Mouse (Mus musculus) lung, adult 2 months (tissue): Measurements from ENCODE around the gene Bak1.

Experiments
- CTCF ChIP-seq: fragments of 200-500 bp; IDR thresholded peaks from 2 replicates; pipeline ENCODE4 v1.5.1; 2011; ENCODE audit warnings: mild to moderate bottlenecking, low read length, control low read depth; ENCODE audit not compliant: insufficient read depth
- POLR2A ChIP-seq: fragments of 200-500 bp; IDR thresholded peaks from 2 replicates; pipeline ENCODE4 v1.6.1; 2011; ENCODE audit warnings: low read depth, mild to moderate bottlenecking, control low read depth, low read length, borderline replicate concordance; ENCODE audit errors: extremely low read depth

- TF ChIP-seq POLR2A = no peak
- TF ChIP-seq CTCF = no peak
Measured at GRCm38 (mm10) chr17:27017564-27018499, 11.0 kb downstream of the Bak1 start.
